Mouse (Mus musculus) c-Kit-positive CD71-positive TER-119-positive erythroid progenitor cells, embryonic 14.5 days (primary cell): ENCODE results near the gene Fhl2.
"Not testable (repeated sequence)": the region's sequence is repeated elsewhere in the genome, so short reads cannot be mapped to it uniquely, and the experiment has no call there.

Experiments
- DNase-seq: peaks from one replicate; pipeline ENCODE4 v3.0.0-alpha.2; 2013; ENCODE audit warnings: low spot score

The Fhl2 gene

DNA sequence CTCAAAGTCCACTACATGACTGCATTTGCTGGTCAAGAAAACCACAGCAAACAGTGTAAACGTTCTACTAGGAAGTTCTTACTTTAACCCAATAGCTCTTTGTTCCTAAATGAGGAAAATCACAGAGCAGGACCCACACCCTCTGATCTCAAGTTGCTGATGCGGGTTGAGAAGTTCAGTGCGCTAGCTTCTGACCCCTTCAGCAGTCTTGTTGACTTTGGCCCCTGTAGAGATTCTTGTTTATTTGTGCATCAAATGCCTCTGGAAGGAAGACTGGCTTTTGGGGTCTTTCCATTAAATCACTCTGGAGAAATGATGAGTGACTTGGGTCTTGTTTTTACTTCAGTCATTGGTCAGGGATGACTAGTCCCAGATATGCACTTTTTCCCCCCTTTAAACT, 46.6 kb downstream of the Fhl2 start:
- no peak for DNase-seq

DNA sequence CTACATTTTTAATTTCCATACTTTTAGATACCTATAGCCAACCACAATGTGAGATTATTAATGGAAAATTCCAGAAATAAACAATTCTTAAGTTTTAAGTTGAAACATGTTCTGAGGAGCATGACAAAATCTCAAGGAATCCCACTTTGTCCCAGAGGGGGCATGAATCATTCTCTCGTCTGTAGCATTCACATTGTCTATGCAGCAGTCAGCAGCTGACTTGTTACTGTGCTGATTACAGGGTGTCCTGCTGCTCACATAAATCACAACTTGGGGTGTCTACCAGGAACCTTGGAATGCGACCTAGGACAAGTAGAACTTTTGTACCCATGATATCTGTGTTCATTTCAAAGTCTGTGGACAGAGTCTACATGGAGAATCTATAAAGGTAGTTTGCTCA, 49.3 kb downstream of the Fhl2 start:
- DNase-seq = no peak

DNA sequence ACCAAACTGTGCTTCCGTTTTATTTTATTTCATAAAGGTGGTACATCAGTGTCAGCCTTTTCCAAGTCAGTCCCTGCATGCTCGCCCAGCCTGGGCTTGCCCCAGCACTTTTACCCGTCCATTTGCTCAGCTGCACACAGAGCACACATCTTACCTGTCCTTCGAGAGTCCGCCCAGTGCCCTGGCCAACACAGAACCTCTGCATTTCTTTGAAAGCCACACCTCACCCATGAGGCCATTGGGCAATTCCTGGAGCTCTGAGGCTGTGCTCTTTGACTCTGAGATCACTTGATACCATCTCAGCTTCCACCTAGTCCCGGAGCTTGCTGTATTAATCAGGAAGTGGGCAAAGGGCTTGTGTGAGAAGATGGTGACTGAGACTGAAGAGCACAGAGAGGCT, 51.4 kb downstream of the Fhl2 start:
- DNase-seq = no peak

DNA sequence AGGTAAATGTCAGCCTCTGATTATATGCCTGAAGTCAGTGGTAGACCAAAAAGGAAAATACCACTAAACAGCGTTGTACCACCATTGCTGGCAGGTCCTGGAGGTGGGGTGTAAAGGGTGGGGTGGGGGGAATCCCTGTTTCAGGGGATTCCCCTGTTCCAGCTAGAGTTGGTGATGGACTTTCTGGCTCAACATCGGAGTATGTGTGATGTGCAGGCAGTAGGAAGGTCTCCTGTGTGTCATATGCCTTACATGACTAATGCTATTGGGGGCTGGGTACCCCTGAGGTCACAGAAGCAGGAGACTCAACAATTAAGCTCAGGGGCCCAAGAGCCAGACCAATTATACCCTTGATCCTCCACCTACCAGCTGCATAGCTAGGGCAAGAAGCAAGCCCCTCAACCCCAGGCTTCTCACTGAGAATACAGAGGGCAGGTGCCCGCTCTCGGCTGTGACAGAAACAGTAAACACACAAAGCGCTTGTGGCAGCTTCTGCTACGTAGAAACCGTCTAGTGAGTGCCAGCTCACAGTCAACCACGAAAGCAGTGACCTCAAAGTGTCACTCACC, 52.4 kb downstream of the Fhl2 start:
- no peak for DNase-seq

DNA sequence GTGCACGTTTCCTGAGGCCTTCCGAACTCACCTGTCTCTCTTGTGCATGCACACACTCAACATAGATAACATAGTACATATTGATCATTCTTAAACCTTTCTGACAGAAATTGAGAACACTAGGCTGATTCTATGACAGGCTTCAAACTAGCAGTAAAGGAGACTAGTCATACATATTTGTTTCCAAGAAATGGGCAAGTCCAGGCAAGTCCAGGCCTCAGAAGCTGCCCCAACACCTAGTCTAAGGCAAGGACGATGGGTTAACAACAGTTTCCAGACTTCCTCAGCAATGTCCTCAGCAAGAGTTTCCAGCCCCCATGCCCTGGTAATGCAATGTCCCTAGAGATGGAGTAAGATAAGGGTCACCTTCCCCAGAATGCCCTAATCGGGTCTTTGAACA, 53.0 kb downstream of the Fhl2 start:
- DNase-seq = no peak

DNA sequence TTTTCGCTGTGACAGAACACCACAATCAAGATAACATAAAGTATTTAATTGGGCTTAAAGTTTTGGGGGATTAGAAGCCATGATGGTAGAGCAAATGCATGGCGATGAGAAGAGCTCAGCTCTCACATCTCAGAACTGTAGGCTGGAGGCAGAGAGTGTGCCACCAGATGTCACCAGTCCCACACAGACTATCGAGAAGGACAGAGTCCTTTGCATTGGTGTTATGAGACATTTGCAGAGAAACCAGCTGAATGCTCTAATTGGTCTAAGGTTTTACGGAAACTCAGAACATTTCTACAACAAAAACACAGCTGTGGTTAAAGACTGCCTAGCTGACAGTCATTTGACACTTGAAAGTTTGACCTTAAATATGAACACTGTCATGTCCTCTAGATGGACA, 53.5 kb downstream of the Fhl2 start:
- no peak for DNase-seq

DNA sequence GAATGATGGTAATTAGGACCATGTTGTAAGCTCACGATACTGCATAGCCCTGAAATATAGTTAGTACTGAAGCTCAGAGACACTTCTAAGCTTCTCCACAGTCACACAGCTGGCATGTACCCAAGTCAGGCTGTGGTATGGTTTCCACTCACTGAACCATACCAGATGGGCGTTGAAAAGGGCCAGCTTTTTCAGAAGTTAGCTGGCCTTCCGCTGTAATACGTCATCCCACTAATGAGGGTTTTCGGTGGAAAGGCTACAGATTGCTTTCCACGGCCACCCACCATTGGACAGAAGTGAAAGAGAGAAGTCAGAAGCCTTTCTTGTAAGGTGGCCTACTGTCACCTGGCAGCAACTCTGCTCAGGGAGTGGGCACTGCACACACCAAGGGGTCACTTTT, 53.9 kb downstream of the Fhl2 start:
- no peak for DNase-seq

DNA sequence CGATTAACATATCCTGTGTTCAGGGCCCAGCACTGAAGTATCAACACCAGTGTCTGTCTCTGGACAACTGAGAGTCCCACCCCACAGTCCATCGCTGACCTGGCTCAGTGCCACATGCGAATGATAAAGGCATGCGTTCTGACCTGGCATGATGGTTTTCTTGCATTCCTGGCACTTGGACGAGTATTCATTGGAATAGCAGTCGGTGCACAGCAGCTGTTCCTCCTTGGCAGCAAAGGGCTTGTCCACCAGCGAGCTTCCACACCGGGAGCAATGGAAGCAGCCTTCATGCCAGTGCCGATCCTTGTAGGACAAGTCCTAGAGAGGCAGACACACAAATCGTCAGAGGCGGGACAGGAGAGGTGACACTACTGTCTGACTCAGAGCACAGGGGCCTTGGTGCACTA, 55.2 kb downstream of the Fhl2 start:
- DNase-seq = no peak

DNA sequence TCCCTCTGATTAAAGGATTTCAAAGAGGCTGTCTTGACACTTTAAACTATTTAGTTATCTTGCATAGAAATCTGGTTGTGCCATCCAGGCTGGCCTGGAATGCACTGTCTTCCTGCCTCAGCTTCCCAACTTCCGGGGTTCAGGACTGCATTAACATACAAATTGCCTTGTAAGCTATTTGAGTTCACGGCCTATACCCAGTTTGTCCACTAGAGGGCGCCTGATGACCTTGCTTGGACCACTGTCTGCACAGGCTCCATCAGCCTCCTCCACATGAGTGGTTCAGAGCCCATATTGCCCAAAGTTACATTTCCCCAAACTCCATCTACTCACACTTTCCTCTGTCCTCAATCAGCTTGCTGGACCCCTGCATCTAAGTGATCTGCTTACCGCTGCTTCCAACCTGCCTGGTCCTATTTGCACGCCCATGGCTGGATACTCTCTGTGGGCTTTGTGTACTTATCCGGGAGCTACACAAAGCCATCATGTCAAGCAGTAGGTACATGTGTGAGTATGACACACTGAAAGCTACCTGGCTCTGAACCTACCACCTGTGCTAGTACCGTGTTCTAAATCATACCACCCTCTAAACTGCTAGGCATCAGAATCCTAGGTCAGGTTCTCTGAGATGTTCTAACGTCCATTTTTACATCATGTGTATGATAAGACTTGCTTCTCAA, 57.1 kb downstream of the Fhl2 start:
- DNase-seq = peak; percentile 75

DNA sequence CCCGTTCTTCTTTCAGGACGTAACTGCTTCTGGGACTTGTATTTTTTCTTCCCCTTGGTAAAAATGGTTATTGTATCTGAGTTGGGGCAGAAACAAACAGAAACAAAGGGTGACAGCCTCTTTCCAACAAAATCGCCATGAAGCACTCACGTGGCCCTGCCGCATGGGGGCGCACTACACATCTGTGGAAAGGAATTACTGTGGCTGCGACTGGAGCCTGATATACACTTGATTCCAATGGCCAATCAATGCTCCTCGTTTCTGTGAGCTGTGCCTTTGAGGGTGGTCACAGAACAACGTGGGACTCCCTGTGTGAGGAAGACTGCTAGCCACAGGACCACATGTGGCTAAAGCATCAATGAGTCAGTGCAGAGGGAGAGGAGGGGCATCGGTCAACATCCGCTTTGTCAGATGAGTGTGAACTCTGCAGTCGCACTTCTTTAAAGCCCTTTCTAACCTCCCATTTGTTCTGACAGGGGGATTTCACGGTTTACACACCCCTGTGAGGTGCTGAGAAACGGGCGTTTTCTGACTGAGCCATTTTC, 58.4 kb downstream of the Fhl2 start:
- DNase-seq = no peak

DNA sequence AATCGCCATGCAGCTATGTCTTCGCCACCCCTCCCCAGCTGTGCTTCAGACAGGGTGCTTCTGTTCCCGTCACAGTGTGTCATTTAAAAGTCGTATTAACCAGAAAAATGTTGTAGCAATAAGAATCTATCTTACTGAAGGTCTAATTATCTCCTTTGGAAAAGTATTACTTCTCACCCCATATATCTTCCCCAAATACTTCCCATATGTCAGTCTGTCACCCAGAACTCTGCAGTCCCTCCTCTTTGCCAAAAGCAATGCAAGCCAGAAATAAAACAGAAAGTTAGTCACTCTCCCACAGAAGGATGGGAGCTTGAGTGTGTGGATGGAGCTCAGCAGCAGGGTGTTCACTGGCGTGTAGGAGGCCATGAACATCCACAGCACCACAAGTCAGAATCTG, 59.5 kb downstream of the Fhl2 start:
- DNase-seq = no peak

DNA sequence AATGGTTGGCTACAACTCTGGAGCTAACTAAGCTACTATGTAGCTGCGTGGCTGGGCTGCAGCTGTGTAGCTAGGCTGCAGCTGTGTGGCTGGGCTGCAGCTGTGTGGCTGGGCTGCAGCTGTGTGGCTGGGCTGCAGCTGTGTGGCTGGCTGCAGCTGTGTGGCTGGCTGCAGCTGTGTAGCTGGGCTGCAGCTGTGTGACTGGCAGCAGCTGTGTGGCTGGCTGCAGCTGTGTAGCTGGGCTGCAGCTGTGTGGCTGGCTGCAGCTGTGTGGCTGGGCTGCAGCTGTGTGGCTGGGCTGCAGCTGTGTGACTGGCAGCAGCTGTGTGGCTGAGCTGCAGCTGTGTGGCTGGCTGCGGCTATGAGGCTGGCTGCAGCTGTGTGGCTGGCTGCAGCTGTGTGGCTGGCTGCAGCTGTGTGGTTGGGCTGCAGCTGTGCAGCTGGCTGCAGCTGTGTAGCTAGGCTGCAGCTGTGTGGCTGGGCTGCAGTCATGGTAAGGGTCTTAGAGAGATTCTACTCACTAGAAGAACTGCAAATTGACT, 60.2 kb downstream of the Fhl2 start:
- not testable (repeated sequence) for DNase-seq

DNA sequence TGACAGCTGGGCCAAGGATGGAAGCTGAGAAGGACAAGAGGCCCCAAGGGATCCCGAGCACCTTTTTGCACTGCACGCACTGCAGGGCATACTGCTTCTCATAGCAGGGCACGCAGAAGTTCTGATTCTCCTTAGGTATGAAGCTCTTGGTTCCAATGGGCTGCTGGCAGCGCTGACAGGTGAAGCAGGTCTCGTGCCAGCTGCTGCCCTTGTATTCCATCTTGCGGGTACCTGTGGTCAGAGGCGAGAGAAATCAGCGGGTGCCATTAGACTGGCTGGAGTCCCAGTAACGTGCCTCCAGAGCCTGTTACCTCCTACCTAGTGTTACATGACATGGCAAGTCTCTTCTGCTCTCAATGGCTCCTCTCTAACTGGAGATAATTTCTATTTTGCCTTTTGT, 65.2 kb downstream of the Fhl2 start:
- no peak for DNase-seq

DNA sequence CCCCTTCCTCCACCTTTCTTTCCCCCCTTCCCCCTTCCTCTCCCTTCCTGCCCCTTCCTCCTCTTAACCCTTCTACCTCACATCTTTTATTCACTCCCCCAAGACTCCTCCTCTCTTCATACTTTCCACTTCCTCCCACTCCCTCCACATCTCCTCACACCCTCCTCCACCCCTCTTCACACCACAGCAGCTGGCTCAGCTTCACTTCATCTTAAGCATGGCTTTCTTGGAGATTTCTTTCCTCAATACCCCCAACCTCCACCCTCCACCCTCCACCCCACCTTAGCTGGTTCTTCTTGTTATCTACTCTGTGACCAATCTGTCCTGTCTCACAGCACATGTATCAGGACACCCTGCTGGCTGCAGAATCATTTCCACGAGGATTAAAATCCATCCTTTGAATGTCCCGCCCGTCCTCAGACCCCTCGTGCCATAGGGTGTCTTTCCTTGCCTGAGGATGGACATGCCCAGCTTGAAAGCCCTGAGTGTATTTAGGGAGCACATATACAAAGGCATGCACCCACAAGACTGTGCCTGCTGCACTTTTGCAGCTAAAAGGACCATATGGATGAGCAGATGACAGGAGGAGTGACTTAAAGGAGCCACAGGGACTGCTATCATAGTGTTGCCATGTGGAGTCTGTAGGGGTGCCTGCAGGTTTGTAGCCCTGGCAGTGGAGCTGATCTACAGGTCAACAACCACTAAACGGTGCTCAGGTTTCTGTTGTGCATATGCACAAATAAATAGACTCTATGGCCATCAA, 66.4 kb downstream of the Fhl2 start:
- no peak for DNase-seq

DNA sequence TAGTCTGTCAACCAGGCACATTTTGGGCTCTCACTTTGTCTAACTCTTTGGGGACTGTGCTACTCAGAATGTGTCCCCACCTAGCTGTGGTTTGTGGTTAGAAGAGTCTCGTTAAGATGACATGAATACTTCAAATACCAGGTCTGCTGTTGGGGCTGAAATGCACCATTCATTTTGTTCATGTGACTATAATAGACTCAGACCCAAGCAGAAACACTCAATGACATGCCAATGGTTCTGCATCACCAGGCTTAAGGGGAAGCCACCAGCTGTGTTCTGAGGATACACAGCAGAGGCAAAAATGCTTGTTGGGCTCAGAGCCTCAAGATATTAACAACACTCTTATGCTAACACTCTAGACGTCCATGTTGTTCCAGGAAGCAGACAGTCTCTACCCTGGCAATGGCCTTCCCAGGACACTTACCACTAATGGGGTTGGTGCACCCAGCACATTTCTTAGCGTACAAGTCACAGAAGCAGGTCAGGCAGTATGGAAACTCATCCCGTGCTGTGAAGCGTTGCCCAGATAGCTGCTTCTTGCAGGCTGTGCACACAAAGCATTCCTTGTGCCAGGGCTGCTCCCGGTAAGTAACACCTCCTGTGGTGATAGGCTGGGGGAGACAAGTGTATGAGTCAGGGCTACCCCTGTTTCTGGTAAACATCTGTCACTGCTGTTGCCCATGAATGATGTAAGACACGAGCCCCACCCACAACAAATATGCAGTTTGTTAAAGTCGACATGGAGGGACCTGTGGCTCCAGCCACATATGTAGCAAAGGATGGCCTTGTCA, 68.8 kb downstream of the Fhl2 start:
- DNase-seq = no peak

DNA sequence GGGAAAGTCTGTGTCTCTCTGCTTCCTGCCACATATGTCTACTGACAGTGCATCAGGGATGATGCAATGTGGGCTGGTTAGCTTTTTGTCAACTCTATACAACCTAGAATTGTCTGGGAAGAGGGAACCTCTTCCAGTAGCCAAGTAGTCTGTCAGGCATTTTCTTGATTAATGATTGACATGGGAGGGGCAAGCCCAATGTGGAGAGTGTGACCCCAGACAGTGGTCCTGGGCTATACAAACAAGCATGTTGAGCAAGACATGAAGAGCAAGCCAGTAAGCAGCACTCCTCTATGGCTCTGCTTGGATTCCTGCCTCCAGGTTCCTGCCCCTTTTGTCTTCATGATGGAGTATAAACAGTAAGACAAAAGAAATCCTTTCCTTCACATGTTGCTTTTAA, 69.6 kb downstream of the Fhl2 start:
- DNase-seq = no peak

DNA sequence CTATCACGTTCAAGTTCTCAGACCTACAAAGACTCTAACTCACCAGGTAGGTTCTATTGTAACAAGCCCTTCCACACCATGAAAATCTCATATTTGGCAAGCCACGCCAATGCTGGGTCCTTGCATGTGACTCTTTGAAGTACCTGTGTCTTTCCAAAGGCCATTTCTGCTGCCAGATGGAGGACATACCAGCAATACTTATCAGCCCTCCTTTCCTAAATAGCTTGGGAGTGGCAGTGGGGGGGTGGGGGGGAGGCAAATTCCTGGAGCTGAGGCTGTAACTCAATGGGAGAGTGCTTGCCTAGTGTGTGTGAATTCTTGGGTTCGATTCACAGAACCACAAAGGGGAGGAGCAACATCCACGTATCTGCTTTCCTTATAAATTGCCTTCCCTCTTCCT, 72.1 kb downstream of the Fhl2 start:
- no peak for DNase-seq

DNA sequence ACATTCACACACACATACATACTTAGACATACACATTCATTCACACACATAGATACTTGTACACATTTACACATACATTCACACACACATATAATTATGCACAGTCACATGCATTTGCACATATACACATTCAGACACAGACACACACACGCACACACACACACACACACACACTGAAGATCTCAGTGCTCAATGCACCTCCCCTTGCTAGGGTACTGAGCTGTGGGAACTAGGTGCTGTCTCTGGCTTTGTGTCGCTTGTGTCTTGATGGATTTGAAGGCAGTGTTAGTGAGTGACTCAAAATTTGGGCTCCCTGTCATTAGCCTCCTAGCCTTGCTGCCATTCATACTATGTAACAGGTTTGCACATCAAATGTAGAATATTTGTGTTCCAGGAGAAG, 74.2 kb downstream of the Fhl2 start:
- no peak for DNase-seq

DNA sequence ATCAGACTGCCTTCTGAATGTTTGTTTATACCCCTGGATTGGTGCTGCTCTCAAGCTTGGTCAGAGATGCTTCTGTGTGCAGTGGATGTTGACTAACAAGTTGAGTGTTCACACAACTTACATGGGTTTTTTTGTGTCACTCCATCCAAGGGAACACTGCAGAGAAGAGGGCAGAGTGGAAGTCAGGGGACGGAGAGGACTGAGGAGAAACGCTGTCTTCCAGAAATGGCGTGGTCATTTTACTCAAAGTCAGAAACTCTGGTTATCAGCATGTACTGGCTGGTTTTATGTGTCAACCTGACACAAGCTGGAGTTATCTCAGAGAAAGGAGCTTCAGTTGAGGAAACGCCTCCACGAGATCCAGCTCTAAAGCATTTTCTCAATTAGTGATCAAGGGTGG, 75.8 kb downstream of the Fhl2 start:
- no peak for DNase-seq

DNA sequence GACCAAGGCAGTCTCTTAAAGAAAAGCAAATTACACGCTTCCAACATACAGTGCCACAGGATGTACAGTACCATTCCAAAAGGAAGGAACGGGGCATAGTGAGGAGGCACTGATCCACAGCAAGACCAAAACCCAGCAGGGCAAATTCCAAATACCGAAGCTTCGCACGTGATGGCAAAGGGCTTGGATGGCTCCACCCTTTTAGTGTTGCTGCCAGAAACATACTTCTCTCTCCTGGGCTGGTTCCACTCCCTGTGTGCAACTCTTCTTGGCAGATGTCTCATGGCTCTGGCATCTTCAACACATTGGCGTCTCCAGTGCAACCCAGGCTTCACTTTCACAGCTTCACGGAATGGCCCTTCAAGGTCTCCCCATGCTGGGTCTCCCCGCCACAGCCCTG, 79.3 kb downstream of the Fhl2 start:
- DNase-seq = no peak

DNA sequence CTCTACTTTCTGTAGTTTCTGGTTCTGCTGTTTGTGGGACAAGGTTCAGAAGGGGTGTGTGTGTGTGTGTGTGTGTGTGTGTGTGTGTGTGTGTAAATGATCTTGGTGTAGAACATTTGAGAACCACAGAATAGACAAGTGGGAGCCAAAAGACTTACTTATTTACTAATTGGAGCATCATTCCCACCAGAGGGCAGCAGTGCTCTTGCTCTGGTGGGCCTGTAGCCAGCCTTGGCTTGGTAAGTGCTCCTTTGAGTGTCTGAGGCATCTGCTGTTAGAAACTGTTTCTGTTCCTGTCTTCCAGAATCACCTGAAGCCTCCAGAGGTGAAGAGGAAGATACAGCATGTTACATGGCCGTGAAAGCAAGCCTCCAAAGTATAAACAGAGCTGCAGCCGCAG, 83.9 kb downstream of the Fhl2 start:
- peak; percentile 30 for DNase-seq

DNA sequence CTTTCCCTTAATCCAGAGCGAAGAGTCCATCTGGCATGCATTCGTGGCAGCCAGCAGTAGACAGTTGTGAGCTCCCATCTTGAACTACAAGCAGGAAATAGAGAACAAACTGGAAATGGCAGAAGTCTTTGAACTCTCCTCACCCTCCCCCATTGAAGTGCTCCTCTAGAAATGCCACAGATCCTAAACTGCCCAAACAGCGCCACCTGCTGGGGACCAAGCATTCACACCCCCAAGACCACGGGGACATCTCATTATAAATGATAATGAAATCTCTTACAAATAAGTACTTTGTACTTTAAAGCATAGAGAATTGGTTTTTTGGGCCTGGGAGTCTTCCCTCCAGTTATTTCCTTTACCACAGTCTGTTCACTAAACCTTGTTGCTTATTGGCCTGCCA, 86.2 kb downstream of the Fhl2 start:
- peak; percentile 67 for DNase-seq
